Mouse (Mus musculus) heart, postnatal 4 days (tissue): ENCODE measurements at regions not wholly inside any gene's neighbourhood (a gene's known extent, or its start where the extent isn't known, plus 50 kb on each side); places are given as distances from the start of the nearest gene placed in this dataset.

Experiments
- DNase-seq: peaks from one replicate; pipeline ENCODE4 v3.0.0; 2021
- microRNA-seq, 2 experiments: library from miRNA; unstranded; fragments of <30 nt; microRNA quantifications; one replicate each; pipeline ENCODE4 v1.2.0; 2021 to 2022

GRCm38 (mm10) chr2:180389013-180389412 is 54.5 kb upstream of the Gata5 start:
- DNase-seq: no peak

DNA sequence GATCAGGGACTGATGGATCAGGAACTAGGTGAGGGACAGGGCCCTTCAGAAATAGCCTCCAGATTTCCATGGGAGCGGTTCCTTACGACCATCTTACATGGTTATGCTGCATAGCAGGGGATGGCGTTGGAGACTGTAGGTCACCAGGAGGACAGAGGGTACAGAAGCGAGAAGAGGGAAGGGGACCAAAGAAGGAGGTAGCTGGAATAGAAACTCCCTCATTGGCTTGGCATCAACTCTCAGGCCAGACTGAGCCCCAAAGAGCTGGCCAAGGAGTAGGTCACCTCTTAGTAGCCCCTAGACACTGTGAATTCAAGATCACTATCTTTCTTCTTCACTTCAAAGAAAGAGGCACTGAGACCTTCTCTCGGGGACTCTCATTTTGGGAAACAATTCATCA is 53.6 kb upstream of the Gata5 start:
- no peak for DNase-seq

DNA sequence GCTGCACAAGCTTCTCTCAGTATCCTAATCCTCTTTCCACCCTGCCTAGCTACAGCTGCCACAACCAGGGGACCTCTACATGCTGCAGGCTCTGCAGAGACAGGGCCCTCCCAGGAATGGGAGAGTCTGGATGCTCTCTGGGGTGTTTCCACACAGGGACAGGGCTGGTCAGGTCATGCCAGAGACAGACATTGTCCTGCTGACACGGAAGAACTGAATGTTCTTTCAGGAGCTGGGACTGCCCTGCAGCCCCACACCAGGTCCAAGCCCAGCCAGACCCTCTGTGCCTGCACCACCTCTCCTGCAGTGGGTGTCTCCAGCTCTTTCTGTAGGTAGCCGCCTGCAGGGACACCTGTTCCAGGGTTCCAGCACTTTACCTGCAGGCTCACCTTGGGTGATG is 52.8 kb upstream of the Gata5 start:
- DNase-seq: peak; percentile 31

GRCm38 (mm10) chr2:180385967-180386688 is 51.6 kb upstream of the Gata5 start:
- DNase-seq: peak; percentile 46

DNA sequence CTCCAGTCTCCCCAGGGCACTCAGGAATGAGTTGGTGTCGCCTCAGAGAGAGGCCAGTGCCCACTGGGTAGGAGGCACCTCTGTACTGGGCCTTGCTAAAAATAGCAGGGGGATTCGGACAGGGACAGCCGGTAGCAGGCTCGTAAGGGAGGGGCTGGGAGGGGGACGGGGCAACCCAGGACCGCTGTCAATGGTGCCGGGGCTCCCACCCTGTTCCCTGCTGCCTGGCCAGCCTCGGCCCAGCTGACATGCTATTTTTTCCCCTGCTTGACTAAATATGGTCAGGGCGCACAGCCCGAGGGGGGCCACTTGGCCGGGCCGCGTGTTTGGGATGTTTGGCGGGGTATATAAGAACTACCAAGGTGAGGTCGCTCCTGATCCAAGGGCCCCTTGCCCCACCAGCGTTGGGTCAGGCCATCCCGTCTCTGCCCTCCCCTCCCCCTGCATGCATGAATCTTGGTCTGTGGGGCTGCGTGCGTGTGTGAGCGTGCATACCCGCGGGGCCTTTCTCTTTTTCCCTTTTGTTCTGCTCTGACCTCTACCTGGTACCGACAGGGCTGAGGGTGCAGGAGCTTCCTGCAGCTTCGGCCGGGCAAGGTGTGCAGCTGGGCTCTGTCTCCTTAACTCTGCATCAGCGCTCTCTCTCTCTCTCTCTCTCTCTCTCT is 50.9 kb upstream of the Gata5 start:
- DNase-seq: peak; percentile 90

Small RNA genes in the stretch of these regions (microRNA-seq; reads per million reads assigned to microRNA genes)
- gene Mir133a-2 (2.4 to 2.5 reads per million in 2 experiments), gene Mir1a-1 (1.8 to 3.5 reads per million in 2 experiments)
